Mouse (Mus musculus): Measurements from ENCODE around the gene Tbc1d25. TPM values are rescaled to one million over a fixed set of nuclear protein-coding genes. Genes with fewer than 3 reads are reported as not detected.

The Tbc1d25 gene
- polyA plus RNA-seq, 1 experiment: 29.7 TPM

DNA sequence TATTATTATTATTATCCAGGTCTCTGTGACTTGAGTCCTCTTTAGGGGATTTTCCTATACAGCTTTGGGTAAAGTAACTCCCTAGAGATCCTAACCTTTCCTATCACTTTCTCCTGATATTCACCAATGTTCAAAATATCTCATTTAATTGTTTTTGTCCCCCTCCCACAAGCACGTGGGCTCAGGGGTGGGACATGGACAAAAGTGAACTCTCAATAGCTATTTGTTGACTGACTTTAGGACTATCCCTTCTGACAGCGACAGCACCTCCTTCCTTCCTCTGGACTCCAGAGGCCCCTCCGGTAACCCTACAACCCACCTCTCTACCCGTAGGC, 845 bp downstream of the Tbc1d25 start:
- DNase-seq (ENCODE audit: low read depth): no peak
- no peak for TF ChIP-seq CTCF (IDR thresholded peaks at IDR 0.05; ENCODE audit: borderline replicate concordance, extremely low read depth, insufficient read depth, insufficient read length)
- no peak for TF ChIP-seq POLR2A (IDR thresholded peaks at IDR 0.05; ENCODE audit: borderline replicate concordance, extremely low read depth, insufficient read depth, insufficient read length, poor library complexity, severe bottlenecking)

DNA sequence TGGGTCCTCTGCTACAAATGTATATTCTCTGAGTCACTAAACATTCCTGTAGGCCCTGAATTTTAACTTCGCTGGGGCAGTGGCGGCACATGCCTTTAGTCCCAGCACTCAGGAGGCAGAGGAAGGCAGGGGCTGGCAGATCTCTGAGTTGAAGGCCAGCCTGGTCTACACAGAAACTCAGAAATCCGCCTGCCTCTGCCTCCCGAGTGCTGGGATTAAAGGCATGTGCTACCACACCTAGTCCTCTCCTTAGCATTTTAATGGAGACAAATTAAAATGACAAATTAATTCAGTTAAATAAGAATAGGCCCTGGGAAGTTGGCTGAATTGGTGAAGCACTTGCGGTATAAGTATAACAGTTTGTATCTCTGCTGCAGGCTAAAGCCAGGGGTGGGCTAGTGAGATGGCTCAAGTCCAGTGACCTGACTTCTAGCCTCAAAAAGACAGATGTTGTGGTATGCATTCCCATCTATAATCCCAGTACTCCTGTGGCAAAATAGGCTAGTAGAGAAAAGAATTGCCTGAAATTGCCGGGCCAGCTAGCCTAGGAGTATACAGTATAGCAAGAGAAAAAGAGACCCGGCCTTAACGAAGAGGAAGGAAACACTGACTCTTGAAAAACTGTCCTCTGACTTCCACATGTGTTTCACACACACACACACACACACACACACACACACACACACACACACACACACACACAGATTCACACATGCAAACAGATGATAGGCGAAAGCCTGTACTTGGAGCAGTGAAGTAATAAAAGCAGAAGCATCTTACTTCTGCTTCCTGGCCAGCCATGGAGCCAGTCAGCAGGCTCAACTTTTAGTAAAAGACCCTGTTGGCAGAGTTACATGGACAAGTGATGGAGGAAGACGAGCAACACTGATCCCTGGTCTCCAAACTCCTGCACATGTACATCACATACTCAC, 8.0 kb downstream of the Tbc1d25 start:
- no peak for TF ChIP-seq POLR2A (IDR thresholded peaks at IDR 0.05; ENCODE audit: borderline replicate concordance, extremely low read depth, insufficient read depth, insufficient read length, poor library complexity, severe bottlenecking)
- no peak for DNase-seq (ENCODE audit: low read depth)

DNA sequence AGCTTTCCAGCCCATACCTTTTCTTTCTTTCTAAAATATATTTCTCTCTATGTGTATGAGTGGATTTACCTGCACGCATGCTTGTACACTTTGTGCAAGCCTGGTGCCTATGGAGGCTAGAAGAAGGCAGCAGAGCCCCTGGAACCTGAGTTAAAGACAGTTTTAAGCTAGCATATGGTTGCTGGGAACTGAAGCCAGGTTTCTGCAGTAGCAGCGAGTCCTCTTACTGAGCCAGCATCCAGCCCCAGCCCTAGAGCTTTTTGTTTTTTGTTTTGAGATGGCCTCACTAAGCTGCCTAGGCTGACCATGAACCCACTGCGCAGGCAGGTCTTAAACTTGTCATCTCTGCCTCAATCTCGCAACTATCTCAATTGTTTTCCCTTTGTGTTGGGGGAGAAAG, 11.5 kb downstream of the Tbc1d25 start:
- no peak for TF ChIP-seq POLR2A (IDR thresholded peaks at IDR 0.05; ENCODE audit: borderline replicate concordance, extremely low read depth, insufficient read depth, insufficient read length, poor library complexity, severe bottlenecking)
- TF ChIP-seq CTCF (IDR thresholded peaks at IDR 0.05; ENCODE audit: borderline replicate concordance, extremely low read depth, insufficient read depth, insufficient read length): no peak
- no peak for DNase-seq (ENCODE audit: low read depth)

DNA sequence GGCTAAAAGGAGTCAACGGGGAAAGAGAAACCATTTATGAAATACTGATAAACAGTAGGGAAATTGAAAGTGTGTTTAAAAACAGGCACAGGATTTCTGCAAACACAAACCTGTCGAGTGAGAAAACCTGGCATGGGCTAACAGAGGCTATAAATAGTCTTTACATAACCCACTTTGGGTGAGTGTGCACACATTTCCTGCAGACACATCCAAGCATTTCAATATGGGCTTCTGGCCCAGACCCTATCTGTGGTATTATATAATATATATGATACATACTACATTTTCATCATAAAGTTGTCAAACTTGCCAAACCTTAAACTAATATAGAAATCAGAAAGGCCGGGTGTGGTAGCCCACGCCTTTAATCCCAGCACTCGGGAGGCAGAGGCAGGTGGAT, 12.9 kb downstream of the Tbc1d25 start:
- DNase-seq (ENCODE audit: low read depth): no peak
- no peak for TF ChIP-seq POLR2A (IDR thresholded peaks at IDR 0.05; ENCODE audit: borderline replicate concordance, extremely low read depth, insufficient read depth, insufficient read length, poor library complexity, severe bottlenecking)
- no peak for TF ChIP-seq CTCF (IDR thresholded peaks at IDR 0.05; ENCODE audit: borderline replicate concordance, extremely low read depth, insufficient read depth, insufficient read length)

DNA sequence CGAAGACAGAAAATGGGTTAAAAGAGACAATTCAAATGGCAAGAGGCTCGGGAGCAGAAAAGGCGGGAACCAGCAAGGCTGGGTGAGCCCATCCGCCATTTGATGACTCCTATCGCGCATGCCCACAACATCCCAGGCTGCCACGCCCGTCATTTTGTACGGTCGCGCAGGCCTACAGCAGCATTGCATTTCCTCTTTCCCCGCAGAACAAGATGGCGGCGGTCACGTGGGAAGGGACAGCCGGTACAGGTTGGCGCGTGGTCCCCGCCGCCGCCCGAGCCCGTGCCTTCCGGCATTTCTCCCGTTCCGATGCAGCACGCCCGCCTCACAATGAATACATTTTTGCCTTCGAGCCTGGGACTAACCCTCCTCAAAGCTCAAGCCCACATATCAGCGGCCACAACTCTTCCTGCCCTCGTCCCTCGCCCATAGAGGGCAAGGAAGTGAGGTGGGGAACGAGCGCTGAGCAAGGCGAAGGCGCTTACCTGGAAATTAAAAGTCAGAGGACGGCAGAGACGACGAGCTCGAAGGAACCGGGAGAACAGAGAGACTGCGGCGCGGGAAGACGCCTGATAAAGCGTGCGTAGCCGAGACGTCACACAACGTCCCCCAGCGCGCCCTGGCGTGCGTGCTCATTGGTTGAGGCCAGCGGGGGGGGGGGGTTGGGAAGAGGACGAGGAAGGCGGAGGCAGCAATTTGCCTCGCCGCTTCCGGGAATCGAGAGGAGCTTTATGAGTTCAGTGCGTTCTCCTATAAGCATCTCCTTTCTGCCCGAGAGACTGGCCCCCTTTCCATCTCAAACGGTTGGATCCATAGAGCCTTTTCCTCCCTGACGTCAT, 30.6 kb downstream of the Tbc1d25 start, which contains the start of gene Rbm3:
TSS of gene Rbm3 (minus strand) at position 728 of the 839 bp plus-strand sequence.
- TF ChIP-seq CTCF (IDR thresholded peaks at IDR 0.05; ENCODE audit: borderline replicate concordance, extremely low read depth, insufficient read depth, insufficient read length) (no peak), POLR2A (IDR thresholded peaks at IDR 0.05; ENCODE audit: borderline replicate concordance, extremely low read depth, insufficient read depth, insufficient read length, poor library complexity, severe bottlenecking) (peak; percentile 31; the same call in 1 of the 2 replicates)
- peak; percentile 96 for DNase-seq (ENCODE audit: low read depth)

DNA sequence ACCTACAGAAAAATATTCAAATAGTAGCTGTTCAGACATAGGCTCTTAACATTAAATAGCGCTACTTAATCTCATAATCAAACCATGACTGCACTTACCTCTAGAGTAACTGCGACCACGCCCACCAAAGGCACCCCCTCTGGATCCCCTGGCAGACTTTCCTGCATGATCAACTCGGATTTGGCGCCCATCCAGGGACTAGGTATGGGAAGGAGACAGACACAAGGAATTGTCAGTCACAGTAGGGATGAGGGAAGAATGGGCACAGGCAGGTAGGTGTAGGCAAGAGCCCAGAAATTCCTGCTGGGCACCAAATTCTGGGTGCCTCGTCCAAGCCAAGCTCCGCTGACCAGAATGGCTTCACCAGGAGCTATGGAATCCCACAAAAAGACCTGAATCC, 32.2 kb downstream of the Tbc1d25 start:
- TF ChIP-seq CTCF (IDR thresholded peaks at IDR 0.05; ENCODE audit: borderline replicate concordance, extremely low read depth, insufficient read depth, insufficient read length) (no peak), POLR2A (IDR thresholded peaks at IDR 0.05; ENCODE audit: borderline replicate concordance, extremely low read depth, insufficient read depth, insufficient read length, poor library complexity, severe bottlenecking) (no peak)

DNA sequence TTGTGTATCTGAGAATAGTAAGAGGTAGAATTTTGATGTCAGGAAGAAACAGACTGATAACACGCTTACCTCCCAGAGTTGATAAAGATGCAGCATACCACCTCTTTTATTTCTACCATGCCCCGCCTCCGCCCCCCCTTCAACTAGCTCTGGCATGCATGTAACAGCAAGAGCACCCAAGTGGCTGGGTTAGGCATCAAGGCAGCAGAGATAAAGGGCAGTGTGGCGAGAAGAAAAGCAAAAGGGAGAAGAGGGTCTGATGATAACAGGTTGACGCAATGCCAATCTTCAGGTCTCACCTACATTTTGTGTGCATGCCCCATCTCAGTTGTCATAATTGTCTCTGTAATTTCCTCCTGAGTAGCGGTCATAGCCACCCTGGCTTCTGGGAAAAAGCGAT, 33.0 kb downstream of the Tbc1d25 start:
- no peak for DNase-seq (ENCODE audit: low read depth)
- no peak for TF ChIP-seq CTCF (IDR thresholded peaks at IDR 0.05; ENCODE audit: borderline replicate concordance, extremely low read depth, insufficient read depth, insufficient read length)
- TF ChIP-seq POLR2A (IDR thresholded peaks at IDR 0.05; ENCODE audit: borderline replicate concordance, extremely low read depth, insufficient read depth, insufficient read length, poor library complexity, severe bottlenecking): no peak

More for the DNA sequence above, 32.2 kb downstream of the Tbc1d25 start:
- no peak for DNase-seq (ENCODE audit: low read depth)

DNA sequence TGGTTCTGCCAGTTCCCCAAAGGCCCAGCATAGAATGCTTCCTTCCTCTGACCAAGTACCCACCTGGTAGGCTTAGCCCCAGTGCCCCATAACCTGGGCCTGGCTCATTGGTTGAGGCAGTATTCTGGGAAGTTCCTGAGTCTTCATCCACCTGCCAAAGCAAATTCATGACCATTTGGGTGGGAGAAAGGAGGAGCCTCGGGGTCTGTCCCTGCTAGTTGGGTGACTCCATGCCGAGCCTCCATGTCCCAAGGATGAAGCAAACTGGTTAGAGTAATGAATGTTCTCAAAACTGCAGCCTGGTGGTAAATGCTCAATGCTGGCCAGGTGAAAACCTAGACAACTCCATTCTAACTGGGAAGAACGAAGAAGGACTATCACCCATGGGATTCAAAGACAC, 34.9 kb downstream of the Tbc1d25 start:
- DNase-seq (ENCODE audit: low read depth): no peak
- TF ChIP-seq CTCF (IDR thresholded peaks at IDR 0.05; ENCODE audit: borderline replicate concordance, extremely low read depth, insufficient read depth, insufficient read length) (no peak), POLR2A (IDR thresholded peaks at IDR 0.05; ENCODE audit: borderline replicate concordance, extremely low read depth, insufficient read depth, insufficient read length, poor library complexity, severe bottlenecking) (no peak)

DNA sequence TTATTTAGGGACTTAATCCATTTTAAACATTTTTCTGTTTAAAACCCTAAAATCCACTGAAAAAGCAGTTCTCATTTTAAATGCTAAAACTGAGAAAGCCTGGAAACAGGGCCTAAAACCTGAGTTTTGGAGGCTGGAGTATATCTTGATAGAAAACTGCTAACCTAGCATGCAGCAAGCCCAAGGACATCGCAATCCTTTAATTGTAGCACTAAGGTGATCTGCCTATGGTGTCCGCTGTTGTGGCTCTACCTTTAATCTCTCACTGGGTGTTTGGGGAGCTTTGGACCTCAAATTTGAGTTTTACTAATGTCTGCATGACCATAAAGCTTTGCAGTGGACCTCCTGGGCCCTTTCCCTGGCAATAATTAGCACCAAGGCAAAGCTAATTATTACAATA, 35.5 kb downstream of the Tbc1d25 start:
- DNase-seq (ENCODE audit: low read depth): no peak
- TF ChIP-seq CTCF (IDR thresholded peaks at IDR 0.05; ENCODE audit: borderline replicate concordance, extremely low read depth, insufficient read depth, insufficient read length) (no peak), POLR2A (IDR thresholded peaks at IDR 0.05; ENCODE audit: borderline replicate concordance, extremely low read depth, insufficient read depth, insufficient read length, poor library complexity, severe bottlenecking) (no peak)

DNA sequence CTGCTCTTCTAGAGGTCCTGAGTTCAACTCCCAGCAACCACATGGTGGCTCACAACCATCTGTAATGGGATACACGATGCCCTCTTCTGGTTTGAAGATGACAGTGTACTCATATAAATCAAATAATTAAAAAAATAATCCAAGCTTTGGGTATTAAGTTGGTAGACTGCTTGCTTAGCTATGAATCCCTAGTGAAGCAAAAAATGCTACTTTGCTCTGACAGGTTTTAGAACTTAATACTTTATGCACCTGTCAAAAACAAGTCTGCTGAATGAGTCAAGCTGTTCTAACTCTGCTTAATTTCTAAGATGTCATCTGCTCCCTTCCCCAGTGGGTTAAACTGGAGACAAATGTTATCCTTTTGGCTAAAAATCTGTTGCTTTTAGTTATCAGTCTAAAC, 36.5 kb downstream of the Tbc1d25 start:
- no peak for TF ChIP-seq POLR2A (IDR thresholded peaks at IDR 0.05; ENCODE audit: borderline replicate concordance, extremely low read depth, insufficient read depth, insufficient read length, poor library complexity, severe bottlenecking)
- TF ChIP-seq CTCF (IDR thresholded peaks at IDR 0.05; ENCODE audit: borderline replicate concordance, extremely low read depth, insufficient read depth, insufficient read length): no peak

DNA sequence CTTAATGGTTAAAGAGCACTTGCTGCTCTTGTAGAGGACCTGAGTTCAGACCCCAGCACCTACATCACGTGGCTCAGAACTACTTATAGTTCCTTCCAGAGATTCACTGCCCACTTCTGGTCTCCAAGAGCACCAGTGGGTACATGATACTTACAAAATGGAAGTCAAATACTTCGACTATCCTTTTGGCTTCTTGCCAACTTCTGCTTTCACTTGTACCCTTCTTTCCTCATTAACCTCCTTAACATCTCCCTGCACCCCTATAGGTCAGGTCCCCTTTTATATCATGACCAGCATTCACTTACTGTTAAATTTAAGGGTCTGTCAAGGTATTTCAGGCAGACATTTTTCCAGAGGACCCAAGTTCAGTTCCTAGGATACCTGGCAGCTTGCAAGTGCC, 40.1 kb downstream of the Tbc1d25 start:
- DNase-seq (ENCODE audit: low read depth): no peak
- TF ChIP-seq CTCF (IDR thresholded peaks at IDR 0.05; ENCODE audit: borderline replicate concordance, extremely low read depth, insufficient read depth, insufficient read length): no peak
- TF ChIP-seq POLR2A (IDR thresholded peaks at IDR 0.05; ENCODE audit: borderline replicate concordance, extremely low read depth, insufficient read depth, insufficient read length, poor library complexity, severe bottlenecking): no peak

More for the DNA sequence above, 36.5 kb downstream of the Tbc1d25 start:
- DNase-seq (ENCODE audit: low read depth): no peak

All from brain, embryonic 14.5 days (tissue).